Mouse (Mus musculus) MEL (cell line): ENCODE data around the gene Nkx6-1. TPM values are rescaled to one million over a fixed set of nuclear protein-coding genes. Genes with fewer than 3 reads are reported as not detected.

Source experiments
- DNase-seq: peaks from one replicate; pipeline ENCODE4 v3.0.0; 2011; ENCODE audit warnings: low read depth, low spot score
- H3K27ac ChIP-seq: 2 replicates; pipeline ENCODE4 v1.5.1; 2012; ENCODE audit warnings: low read depth, mild to moderate bottlenecking, control low read depth, low read length, moderate library complexity; ENCODE audit not compliant: control insufficient read depth
- H3K27me3 ChIP-seq, 2 experiments: fragments of 150-350 bp in 1 of 2; sonication (generic) in 1 of 2; 2 replicates each; pipeline ENCODE4 v1.6.1; 2012; ENCODE audit warnings: low read length in 2 of 2, mild to moderate bottlenecking in 2 of 2, improper control_type of control experiment in 1 of 2, moderate library complexity in 1 of 2; ENCODE audit not compliant: insufficient read depth in 2 of 2, control insufficient read depth in 1 of 2
- H3K36me3 ChIP-seq, 2 experiments: 2 replicates each; pipeline ENCODE4 v1.6.1; 2012 to 2014; ENCODE audit warnings: low read length in 2 of 2, improper control_type of control experiment in 1 of 2, inconsistent platforms in 1 of 2, mild to moderate bottlenecking in 1 of 2; ENCODE audit not compliant: insufficient read depth in 2 of 2, control insufficient read depth in 1 of 2
- H3K4me1 ChIP-seq, 2 experiments: fragments of 150-350 bp in 1 of 2; sonication (generic) in 1 of 2; 2 replicates each; pipeline ENCODE4 v1.6.1; 2012; ENCODE audit warnings: low read length in 2 of 2, improper control_type of control experiment in 1 of 2, mild to moderate bottlenecking in 1 of 2; ENCODE audit not compliant: insufficient read depth in 2 of 2, control insufficient read depth in 1 of 2
- H3K4me3 ChIP-seq, 2 experiments: fragments of 150-350 bp in 1 of 2; sonication (generic) in 1 of 2; 2 replicates each; pipeline ENCODE4 v1.5.1; 2012; ENCODE audit warnings: low read depth in 2 of 2, low read length in 2 of 2, mild to moderate bottlenecking in 2 of 2, moderate library complexity in 2 of 2, control low read depth in 1 of 2, improper control_type of control experiment in 1 of 2; ENCODE audit not compliant: control insufficient read depth in 1 of 2, insufficient read depth in 1 of 2
- H3K79me2 ChIP-seq: 2 replicates; pipeline ENCODE4 v1.6.1; 2012; ENCODE audit warnings: mild to moderate bottlenecking, low read length, moderate library complexity; ENCODE audit not compliant: control insufficient read depth, poor library complexity, insufficient read depth
- H3K9ac ChIP-seq: 2 replicates; pipeline ENCODE4 v1.6.1; 2012; ENCODE audit warnings: low read depth, mild to moderate bottlenecking, control low read depth, low read length, moderate library complexity; ENCODE audit not compliant: control insufficient read depth, poor library complexity, severe bottlenecking
- H3K9me3 ChIP-seq: fragments of 150-350 bp; sonication (generic); replicated peaks from 2 replicates; pipeline ENCODE4 v1.6.1; 2012; ENCODE audit warnings: mild to moderate bottlenecking, low read length, improper control_type of control experiment, moderate library complexity; ENCODE audit not compliant: insufficient read depth
- BHLHE40 ChIP-seq: IDR thresholded peaks from 2 replicates; pipeline ENCODE4 v1.6.1; 2012; ENCODE audit warnings: low read depth, mild to moderate bottlenecking, inconsistent platforms, low read length, improper control_type of control experiment, borderline replicate concordance
- EP300 ChIP-seq, 2 experiments: IDR thresholded peaks; 2 replicates each; pipeline ENCODE4 v1.6.1; 2011; ENCODE audit warnings: improper control_type of control experiment in 2 of 2, low read length in 2 of 2, low read depth in 1 of 2, mild to moderate bottlenecking in 1 of 2
- ETS1 ChIP-seq: IDR thresholded peaks from 2 replicates; pipeline ENCODE4 v1.6.1; 2012; ENCODE audit warnings: low read depth, mild to moderate bottlenecking, inconsistent platforms, low read length, improper control_type of control experiment, moderate library complexity
- GABPA ChIP-seq: IDR thresholded peaks from 2 replicates; pipeline ENCODE4 v1.6.1; 2012; ENCODE audit warnings: low read depth, mild to moderate bottlenecking, inconsistent platforms, low read length, improper control_type of control experiment, moderate library complexity
- GATA1 ChIP-seq: IDR thresholded peaks from 2 replicates; pipeline ENCODE4 v1.6.1; 2011; ENCODE audit warnings: low read depth, low read length, improper control_type of control experiment
- JUND ChIP-seq: IDR thresholded peaks from 2 replicates; pipeline ENCODE4 v1.6.1; 2011; ENCODE audit warnings: low read depth, mild to moderate bottlenecking, improper control_type of control experiment, low read length
- MAFK ChIP-seq: IDR thresholded peaks from 2 replicates; pipeline ENCODE4 v1.6.1; 2011; ENCODE audit warnings: low read depth, mild to moderate bottlenecking, low read length, improper control_type of control experiment, borderline replicate concordance
- MAX ChIP-seq: IDR thresholded peaks from 2 replicates; pipeline ENCODE4 v1.6.1; 2011; ENCODE audit warnings: low read length, improper control_type of control experiment
- MAZ ChIP-seq: IDR thresholded peaks from 2 replicates; pipeline ENCODE4 v1.6.1; 2012; ENCODE audit warnings: low read depth, mild to moderate bottlenecking, inconsistent platforms, low read length, improper control_type of control experiment
- MXI1 ChIP-seq: IDR thresholded peaks from 2 replicates; pipeline ENCODE4 v1.6.1; 2011; ENCODE audit warnings: mild to moderate bottlenecking, low read depth, low read length, improper control_type of control experiment
- MYB ChIP-seq: IDR thresholded peaks from 2 replicates; pipeline ENCODE4 v1.6.1; 2011; ENCODE audit warnings: mild to moderate bottlenecking, low read depth, low read length, improper control_type of control experiment
- MYC ChIP-seq: IDR thresholded peaks from 2 replicates; pipeline ENCODE4 v1.6.1; 2011; ENCODE audit warnings: low read depth, mild to moderate bottlenecking, low read length, improper control_type of control experiment, moderate library complexity
- NELFE ChIP-seq: IDR thresholded peaks from 2 replicates; pipeline ENCODE4 v1.6.1; 2011; ENCODE audit warnings: low read depth, low read length, improper control_type of control experiment
- NRF1 ChIP-seq: IDR thresholded peaks from 2 replicates; pipeline ENCODE4 v1.6.1; 2014; ENCODE audit warnings: low read depth, mild to moderate bottlenecking, inconsistent platforms, low read length, improper control_type of control experiment, moderate library complexity; ENCODE audit not compliant: poor library complexity, insufficient read depth, severe bottlenecking
- POLR2AphosphoS2 ChIP-seq: IDR thresholded peaks from 2 replicates; pipeline ENCODE4 v1.6.1; 2011; ENCODE audit warnings: low read length, improper control_type of control experiment
- POLR2AphosphoS5 ChIP-seq: IDR thresholded peaks from 2 replicates; pipeline ENCODE4 v1.6.1; 2012; ENCODE audit warnings: low read depth, borderline replicate concordance, mild to moderate bottlenecking, inconsistent platforms, low read length, moderate library complexity, mixed read lengths
- RCOR1 ChIP-seq: IDR thresholded peaks from 2 replicates; pipeline ENCODE4 v1.6.1; 2012; ENCODE audit warnings: low read depth, mild to moderate bottlenecking, inconsistent platforms, low read length, improper control_type of control experiment
- SIN3A ChIP-seq: IDR thresholded peaks from 2 replicates; pipeline ENCODE4 v1.6.1; 2012; ENCODE audit warnings: low read length, improper control_type of control experiment, inconsistent platforms
- TAL1 ChIP-seq: IDR thresholded peaks from 2 replicates; pipeline ENCODE4 v1.6.1; 2012; ENCODE audit warnings: mild to moderate bottlenecking, inconsistent platforms, low read length, moderate library complexity, mixed read lengths
- TCF12 ChIP-seq: IDR thresholded peaks from 2 replicates; pipeline ENCODE4 v1.6.1; 2014; ENCODE audit warnings: low read depth, mild to moderate bottlenecking, inconsistent platforms, low read length, improper control_type of control experiment, moderate library complexity
- UBTF ChIP-seq: IDR thresholded peaks from 2 replicates; pipeline ENCODE4 v1.6.1; 2012; ENCODE audit warnings: low read depth, mild to moderate bottlenecking, inconsistent platforms, low read length, improper control_type of control experiment, moderate library complexity, borderline replicate concordance; ENCODE audit not compliant: insufficient read depth
- USF1 ChIP-seq: IDR thresholded peaks from 2 replicates; pipeline ENCODE4 v1.6.1; 2014; ENCODE audit warnings: low read depth, mild to moderate bottlenecking, inconsistent platforms, low read length, improper control_type of control experiment, moderate library complexity
- USF2 ChIP-seq, 2 experiments: IDR thresholded peaks; 2 replicates each; pipeline ENCODE4 v1.6.1; 2011 to 2012; ENCODE audit warnings: improper control_type of control experiment in 2 of 2, low read length in 2 of 2, borderline replicate concordance in 1 of 2, inconsistent platforms in 1 of 2, low read depth in 1 of 2, mild to moderate bottlenecking in 1 of 2; ENCODE audit not compliant: insufficient read depth in 1 of 2
- ZC3H11A ChIP-seq: IDR thresholded peaks from 2 replicates; pipeline ENCODE4 v1.6.1; 2012; ENCODE audit warnings: low read depth, mild to moderate bottlenecking, inconsistent platforms, low read length, improper control_type of control experiment
- ZMIZ1 ChIP-seq: IDR thresholded peaks from 2 replicates; pipeline ENCODE4 v1.6.1; 2012; ENCODE audit warnings: low read depth, mild to moderate bottlenecking, inconsistent platforms, low read length, improper control_type of control experiment, moderate library complexity
- ZNF384 ChIP-seq: IDR thresholded peaks from 2 replicates; pipeline ENCODE4 v1.6.1; 2012; ENCODE audit warnings: low read depth, mild to moderate bottlenecking, inconsistent platforms, low read length, improper control_type of control experiment
- polyA plus RNA-seq, 2 experiments: library from polyadenylated mRNA; stranded (reverse) in 1 of 2; unstranded in 1 of 2; fragments of >175 nt in 1 of 2; fragments of >200 nt in 1 of 2; gene quantifications; 2 replicates each; pipeline versions ENCODE4 v1.2.1 to v1.2.4; 2012; ENCODE audit warnings: low replicate concordance in 2 of 2, low read depth in 1 of 2; ENCODE audit not compliant: insufficient read length in 2 of 2, insufficient read depth in 1 of 2, missing spikeins in 1 of 2
- total RNA-seq: library from RNA; depleted of rRNA; stranded (reverse); fragments of 300-350 nt; gene quantifications from 2 replicates; pipeline ENCODE4 v1.2.3, GENCODE M21; 2012

Gene Nkx6-1
- total and polyA plus RNA-seq, 3 experiments = not detected

- Histone ChIP-seq H3K4me1 (no peaks in the 10 kb centered on the region), H3K9ac (no peak overlapping the region), H3K9me3 (no peaks in the 10 kb centered on the region), H3K27me3 (no peaks in the 10 kb centered on the region), H3K27ac (no peak overlapping the region), H3K36me3 (no peaks in the 10 kb centered on the region), H3K79me2 (no peaks in the 10 kb centered on the region), H3K4me3 (no peak overlapping the region)
- TF ChIP-seq MAZ = no peak
- TF ChIP-seq RCOR1 = no peak
- TF ChIP-seq BHLHE40 = no peak
- no peak for DNase-seq
These were observed 1.9 kb upstream of the Nkx6-1 start for GRCm38 (mm10) chr5:101666713-101667112.

GRCm38 (mm10) chr5:101666091-101666490 lies 1.3 kb upstream of the Nkx6-1 start:
- Histone ChIP-seq H3K27me3 (no peaks in the 10 kb centered on the region), H3K4me3 (no peak overlapping the region), H3K9me3 (no peaks in the 10 kb centered on the region), H3K27ac (no peak overlapping the region), H3K9ac (no peak overlapping the region), H3K36me3 (no peaks in the 10 kb centered on the region), H3K79me2 (no peaks in the 10 kb centered on the region), H3K4me1 (no peaks in the 10 kb centered on the region)
- no peak for DNase-seq
- TF ChIP-seq POLR2AphosphoS2 (no peak), UBTF (no peak), POLR2AphosphoS5 (no peak), EP300 (IDR thresholded peaks at IDR 0.05; ENCODE audit: low read depth in 1 of 2, low read length in 2 of 2) (no peak), USF1 (no peak), ETS1 (no peak), JUND (no peak), SIN3A (no peak), NRF1 (no peak)

- H3K4me3 ChIP-seq = no peak overlapping the region
- H3K9me3 ChIP-seq = no peaks in the 10 kb centered on the region
- no peak for DNase-seq
- no peak overlapping the region for H3K9ac ChIP-seq
- H3K27ac ChIP-seq = no peak overlapping the region
- H3K79me2 ChIP-seq = no peaks in the 10 kb centered on the region
- H3K36me3 ChIP-seq = no peaks in the 10 kb centered on the region
- no peaks in the 10 kb centered on the region for H3K27me3 ChIP-seq
- H3K4me1 ChIP-seq = no peaks in the 10 kb centered on the region
- TF ChIP-seq ZC3H11A = no peak
- no peak for TF ChIP-seq POLR2AphosphoS5
- TF ChIP-seq MAX = no peak
- no peak for TF ChIP-seq TCF12
- no peak for TF ChIP-seq MYB
- TF ChIP-seq NELFE = no peak
- TF ChIP-seq TAL1 = no peak
- TF ChIP-seq ETS1 = no peak
- no peak for TF ChIP-seq USF2 (IDR thresholded peaks at IDR 0.05; ENCODE audit: borderline replicate concordance in 1 of 2, insufficient read depth in 1 of 2, low read depth in 1 of 2, low read length in 2 of 2)
- TF ChIP-seq MXI1 = no peak
- TF ChIP-seq GATA1 = no peak
- TF ChIP-seq MYC = no peak
- no peak for TF ChIP-seq UBTF
- no peak for TF ChIP-seq MAFK
- no peak for TF ChIP-seq JUND
- TF ChIP-seq ZMIZ1 = no peak
- no peak for TF ChIP-seq ZNF384
- no peak for TF ChIP-seq GABPA
These were observed 324 bp downstream of the Nkx6-1 start for GRCm38 (mm10) chr5:101664423-101664921.
